Mouse (Mus musculus) cerebellum, adult 9-10 months (tissue): ENCODE measurements around the gene Slc11a2.

ENCODE experiments used
- DNase-seq: peaks from one replicate; pipeline ENCODE4 v3.0.0; 2022

Slc11a2 gene

DNA sequence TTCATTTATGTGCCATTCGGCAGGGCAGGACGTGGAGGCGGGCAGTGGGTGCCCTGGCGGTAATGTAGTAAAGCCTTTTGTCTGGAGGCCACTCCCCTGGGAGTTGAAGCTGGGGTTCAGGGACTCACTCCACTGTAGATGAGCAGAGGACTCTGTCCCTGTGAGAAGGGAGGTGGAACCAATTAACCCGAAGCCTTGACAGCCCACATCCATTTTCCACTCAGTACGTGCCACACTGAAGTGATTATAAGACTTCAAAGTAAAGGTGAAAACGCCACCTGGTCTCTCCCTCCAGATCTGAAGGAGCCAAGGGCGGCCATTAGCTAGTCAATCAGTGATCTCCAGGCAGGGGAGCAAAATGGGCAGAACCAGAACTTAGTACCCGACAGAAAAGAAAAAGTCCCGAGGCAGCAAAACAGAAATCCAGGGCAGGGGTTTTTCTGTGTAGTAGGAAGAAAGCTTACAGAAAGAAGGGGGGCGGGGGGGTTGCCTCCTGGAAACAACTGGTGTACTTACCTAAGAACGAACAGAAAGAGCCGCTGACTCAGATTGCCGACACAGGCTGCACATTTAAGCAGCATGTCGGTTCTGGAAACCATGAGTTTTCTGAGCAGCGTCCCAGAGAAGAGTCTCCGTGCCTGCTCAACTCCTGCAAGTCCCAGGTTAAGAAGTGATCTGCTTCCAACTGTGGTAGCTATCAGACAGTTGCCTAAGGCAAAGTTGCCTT is at the start of gene Slc11a2:
Gene Slc11a2, minus strand, starts transcription at position 677 of the 727 bp plus-strand sequence.
- no peak for DNase-seq

DNA sequence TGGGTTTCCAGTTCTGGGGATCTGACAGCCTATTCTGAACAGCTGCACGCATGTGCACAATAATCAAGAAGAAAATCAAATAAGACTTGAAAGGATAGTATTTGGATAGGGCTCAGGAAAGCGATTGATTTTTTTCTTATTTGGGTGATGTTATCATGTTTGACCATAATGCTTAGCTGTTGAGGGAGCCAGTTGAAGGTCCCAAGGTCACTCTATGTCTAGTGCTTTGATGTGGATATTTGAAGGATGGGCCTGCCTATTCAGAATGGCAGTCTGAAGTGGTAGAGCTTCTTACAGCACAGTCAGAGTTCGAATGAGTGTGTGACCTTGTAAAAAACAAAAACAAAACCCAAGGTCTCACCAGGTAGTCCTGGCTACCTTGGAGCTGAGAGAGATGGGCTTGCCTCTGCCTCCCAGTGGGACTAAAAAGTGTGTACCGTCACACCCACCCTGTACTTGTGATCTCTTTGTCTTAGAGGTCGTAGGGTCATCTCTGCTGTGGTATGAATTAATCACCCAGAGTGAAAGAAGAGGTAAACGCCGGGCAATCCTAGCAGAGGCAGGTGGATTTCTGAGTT is 49.1 kb upstream of the Slc11a2 start:
- DNase-seq = no peak

DNA sequence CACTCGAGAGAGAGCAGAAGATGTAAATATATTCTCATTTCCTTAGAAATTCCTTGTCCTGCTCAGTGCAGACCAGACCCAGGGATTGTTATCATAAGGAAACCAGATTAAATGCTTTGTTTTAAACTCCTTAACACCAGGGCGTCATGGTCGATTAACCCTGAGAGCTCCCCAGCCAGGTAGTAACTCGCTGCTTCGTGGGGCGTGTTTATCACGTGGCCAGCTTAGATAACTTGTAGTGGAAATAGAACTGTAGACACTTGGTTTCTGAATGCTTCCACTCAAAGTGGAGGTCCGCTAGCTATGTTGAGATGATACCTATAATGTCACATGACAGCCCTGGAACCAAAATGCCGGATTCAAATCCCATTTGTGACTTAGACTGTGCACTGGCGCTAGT is 45.2 kb upstream of the Slc11a2 start:
- no peak for DNase-seq

DNA sequence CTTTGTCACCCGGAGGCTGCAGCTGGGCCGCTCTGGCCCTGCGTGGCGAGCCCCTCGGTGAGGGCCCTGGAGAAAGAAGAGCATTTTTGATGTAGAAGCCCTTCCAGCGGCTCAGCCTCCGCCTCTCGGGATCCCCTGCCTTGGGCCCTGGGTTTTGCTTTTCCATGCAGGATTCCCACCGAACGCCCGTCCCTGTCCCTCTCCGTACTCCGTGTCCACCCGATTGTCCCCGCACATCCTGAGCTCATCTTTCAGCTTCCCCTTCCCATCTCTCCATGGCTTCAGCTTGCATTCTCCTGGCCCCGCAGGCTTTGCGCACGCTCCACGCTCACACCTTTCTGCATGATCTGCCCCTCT is 44.3 kb upstream of the Slc11a2 start:
- DNase-seq = no peak

DNA sequence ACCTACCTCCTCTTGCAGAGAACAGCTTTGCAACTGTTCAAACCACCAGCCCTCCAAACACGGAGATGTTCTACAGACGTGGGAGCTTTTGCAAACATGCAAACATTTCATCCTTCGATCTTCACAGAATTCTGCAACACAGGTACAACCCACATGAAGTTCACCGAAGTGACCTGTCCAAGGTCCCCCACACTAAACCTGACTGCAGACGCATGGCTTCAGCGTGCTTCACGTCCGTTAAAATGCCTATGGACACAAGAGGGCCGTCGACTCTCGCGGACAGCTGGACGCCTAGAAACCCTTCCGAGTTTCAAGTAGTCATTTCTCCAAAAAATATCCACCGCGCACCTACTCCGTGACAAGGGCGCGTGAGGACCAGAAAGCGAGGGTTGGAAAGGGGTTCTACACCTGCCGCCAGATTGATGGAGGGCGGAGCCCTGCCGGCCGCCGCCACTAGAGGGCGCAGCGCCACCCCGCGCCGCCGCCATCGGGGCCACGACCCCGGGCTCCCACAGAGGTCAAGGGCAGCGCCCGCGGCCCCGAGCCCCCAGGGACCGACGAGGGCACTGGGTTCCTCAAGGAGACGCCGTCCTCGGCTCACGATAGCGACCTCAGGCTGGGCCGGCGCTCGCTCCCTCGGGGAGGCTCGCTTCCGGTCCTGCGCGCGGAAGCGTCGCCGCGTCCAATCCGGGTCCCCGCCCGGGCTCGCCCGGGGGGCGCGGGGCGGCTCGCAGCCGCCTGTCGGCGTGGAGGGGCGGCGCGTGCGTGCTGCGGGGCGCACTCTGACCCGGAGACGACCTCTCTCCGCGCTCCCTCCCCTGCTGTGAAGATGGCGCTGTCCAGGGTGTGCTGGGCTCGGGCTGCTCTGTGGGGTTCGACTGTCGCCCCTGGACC is 43.7 kb upstream of the Slc11a2 start, which contains the start of gene Letmd1:
Gene Letmd1, plus strand, starts transcription at position 729 of the 894 bp plus-strand sequence.
- DNase-seq = peak; percentile 81

DNA sequence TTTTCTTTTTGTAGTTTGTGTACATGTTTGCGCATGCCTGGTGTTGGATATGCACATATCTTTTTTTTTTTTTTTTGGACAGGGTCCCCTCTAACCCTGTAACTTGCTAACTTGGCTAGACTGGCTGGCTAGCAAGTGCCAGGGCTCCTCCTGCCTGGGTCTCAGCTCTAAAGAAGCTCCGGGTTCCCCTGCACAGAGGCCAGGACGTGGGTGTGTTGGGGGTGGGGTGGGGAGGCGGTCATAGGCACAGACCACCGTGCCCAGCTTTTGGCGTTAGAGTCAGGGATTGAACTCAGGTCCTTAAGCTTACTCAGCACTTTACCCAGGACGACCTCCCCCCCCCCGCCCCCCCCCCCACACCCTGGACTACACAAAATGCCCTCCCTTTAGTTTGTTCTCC is 42.9 kb upstream of the Slc11a2 start:
- DNase-seq = no peak

DNA sequence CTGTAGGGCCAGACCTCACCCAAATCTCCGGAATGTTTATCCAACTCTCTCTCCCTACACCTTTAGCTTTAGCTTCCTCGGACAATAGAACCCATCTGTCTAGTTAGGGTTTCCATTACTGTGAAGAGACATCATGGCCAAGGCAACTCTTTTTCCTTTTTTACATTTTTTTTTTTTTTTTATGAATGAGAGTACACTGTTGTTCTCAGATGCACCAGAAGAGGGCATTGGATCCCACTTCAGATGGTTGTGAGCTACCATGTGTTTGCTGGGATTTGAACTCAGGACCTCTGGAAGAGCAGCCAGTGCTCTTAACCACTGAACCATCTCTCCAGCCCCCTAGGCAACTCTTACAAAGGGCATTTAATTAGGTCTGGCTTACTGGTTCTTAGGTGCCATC is 40.6 kb upstream of the Slc11a2 start:
- no peak for DNase-seq

DNA sequence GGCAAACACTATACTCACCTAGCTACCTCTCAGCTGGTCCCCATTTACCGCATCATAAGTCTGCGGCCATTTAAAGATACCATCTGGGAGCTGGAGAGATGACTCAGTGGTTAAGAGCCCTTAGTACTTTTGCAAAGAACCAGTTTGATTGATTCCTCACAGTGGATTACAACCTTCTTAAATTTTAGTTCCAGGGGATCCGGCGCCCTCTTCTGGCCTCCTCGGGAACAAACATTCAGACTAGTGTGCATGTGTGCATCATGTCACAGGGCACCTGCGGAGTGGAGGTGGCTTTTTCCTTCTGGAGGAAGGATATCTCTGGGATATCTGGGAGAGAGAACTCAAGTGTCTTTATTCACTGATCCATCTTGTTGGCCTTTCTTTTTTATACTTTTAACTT is 38.8 kb upstream of the Slc11a2 start:
- peak; percentile 73 for DNase-seq

DNA sequence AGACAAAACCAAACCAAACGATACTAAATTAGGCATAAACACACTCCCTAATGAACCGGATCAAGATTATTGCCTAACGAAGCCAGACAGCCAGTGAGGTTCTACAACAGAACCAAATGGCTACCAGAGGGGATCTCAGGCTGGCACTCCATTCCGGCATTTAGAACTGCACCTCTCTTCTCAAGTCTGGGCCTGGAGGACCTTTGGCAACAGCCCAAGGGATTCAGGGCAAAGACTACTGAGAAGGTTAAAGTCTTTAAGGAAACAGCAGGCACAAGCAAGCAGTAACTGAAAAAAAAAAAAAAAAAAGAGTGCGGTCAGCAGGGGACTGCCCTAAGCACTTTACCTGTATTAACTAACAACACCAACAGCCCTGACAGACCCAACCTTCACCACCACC is 37.2 kb upstream of the Slc11a2 start:
- DNase-seq = no peak

DNA sequence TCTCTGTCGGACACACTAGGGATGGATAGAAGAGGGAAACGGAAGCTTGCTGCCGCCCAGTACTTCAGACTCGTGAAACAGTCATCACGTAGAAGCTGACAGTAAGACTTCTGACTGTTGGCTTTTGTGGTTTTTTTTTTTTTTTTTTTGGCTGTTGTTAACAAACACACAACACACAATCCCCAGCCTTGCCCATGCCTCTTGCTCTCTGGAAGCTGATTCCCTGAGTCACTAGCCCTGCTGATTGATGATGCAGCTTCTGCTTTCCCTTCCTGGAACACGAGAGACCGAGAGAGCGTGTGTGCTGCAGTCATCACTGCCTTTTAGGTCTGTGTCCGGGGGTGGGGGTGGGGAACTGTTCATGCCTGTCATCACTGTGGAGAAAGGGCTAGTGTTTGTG is 36.8 kb upstream of the Slc11a2 start:
- DNase-seq = no peak

DNA sequence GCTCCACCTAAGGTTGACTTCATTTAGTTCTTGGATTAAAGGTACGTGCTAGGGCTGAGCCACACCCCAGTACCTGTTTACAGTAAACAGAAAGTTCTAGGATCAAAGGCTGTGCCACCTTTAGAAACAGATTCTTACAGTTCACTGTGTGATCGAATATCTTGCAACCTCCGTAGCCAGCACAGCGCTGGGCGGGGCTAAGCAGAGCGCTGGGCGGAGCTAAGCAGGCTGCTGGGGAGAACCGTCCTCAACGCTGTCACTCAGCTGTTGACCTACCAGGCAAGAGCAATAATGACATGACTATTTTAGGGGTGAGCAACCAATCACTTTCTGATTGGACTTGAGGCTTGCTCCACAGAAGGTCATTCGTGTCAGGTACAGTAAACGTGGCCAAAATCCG is 36.1 kb upstream of the Slc11a2 start:
- DNase-seq = no peak

DNA sequence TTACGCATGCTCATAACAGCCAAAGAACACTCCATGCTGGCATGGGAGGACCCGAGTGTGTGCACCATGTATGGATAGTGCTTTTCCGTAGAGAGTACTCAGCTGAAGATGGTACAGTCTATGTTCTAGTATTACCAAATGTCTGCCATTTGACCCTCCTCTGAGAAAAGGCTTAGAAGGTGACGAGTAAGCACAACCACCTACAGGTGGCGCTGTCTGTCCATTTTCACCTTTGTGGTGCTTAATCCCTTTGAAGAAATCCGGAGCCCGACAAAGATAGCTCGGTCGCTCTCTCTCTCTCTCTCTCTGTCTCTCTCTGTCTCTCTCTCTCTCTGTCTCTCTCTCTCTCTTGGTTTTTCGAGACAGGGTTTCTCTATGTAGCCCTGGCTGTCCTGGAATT is 33.2 kb upstream of the Slc11a2 start:
- peak; percentile 60 for DNase-seq

DNA sequence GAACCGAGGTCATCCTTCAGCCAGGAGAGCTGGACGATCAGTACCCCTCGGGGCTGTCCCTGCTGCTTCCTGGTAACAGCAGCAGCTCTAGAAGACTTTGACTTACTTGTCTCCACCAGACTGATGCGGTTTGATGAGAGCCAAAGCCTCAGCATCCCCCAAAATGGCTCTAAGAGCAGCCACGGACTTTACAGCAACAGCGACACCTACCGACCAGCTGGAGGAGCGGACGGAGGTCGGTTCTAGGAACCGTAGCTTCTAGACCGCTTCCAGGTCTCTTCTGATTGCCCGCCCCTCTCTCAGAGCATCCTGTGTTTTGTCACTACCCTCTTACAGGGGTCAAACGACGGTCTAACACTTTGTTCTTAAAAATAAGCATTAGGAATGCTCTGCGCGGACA is 32.5 kb upstream of the Slc11a2 start:
- peak; percentile 65 for DNase-seq

DNA sequence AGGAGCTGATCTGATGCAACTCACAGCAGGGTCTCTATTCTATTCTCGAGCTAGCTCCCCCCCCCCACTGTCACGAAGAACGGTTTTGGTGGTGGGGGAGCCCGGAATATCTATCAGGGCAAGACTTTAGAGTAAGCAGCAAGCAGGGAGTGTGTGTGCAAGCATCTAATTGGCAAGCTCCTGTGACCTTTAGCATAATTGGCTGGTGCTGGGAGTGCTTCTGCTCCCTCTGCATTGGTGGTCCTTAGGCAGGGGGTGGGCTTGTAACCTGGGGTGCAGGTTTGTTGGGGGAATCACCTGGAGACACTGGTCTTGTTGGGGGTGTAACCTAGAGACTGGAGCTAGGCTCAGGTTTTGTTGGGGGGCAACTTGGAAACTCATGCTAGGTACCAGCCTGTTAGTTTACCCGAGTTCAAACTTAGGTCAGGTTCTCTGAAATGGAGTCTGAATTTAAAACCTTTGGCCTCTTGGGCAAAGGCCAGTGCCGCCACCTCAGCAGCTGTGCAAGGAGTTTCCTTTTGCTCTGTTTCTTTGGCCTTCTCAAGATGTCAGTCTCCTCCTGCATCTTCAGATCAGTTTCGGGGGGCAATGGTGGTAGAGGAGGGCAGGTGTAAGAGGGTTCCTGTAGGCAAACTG is 31.6 kb upstream of the Slc11a2 start:
- no peak for DNase-seq

DNA sequence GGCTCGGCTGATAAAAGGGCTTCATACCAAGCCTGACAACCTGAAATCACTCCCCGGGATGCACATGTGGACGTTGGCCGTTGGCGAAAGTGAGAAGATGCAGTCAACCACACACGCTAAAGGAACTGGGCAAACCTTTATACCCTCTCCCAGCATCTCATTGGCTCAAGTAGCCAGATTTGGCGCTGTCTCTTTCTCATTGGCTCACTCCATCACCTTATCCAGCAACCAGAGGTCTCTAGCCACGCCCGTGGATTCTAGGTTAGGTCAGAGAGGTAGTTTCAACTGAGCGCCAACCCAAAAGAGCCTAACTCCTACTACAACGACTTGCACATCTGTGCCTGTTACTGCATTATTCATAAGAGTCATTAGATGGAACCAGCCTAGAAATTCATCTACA is 27.6 kb upstream of the Slc11a2 start:
- no peak for DNase-seq

DNA sequence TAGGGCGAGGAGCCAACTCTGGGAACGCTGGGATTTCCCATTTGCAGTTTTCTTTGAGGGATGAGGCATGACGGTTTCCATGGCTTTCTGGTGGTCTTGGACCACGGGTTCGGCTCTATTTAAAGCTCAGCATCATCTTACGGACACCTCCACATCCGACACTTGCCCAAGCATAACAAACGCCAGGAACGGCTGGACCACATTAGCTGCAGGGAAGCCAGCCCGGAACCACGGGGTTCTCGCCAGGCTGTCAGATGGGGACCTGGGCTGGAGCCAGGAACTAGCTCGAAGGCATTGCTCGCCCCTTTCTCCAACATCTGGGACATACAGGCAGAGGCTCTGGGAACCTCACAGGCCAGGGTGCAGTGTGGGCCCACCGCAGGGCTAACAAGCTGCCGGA is 26.4 kb upstream of the Slc11a2 start:
- DNase-seq = no peak

DNA sequence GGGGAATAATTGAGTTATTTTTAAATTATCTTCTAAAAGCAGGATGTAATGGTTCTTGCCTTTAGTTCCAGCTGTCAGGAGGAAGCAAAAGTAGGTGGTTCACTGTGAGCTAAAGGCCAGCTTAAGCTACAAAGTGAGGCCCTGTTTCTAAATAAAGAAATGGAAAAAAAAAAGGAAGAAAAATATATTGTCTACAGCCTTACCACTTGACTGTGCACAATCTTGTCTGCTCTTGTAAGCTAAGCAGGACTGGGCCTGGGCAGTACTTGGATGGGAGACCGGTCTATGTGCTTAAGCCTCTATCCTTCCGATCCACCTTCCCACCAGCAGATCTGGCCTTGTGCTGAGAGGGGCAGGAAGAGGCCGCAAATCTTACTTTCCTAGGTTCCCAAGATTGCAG is 24.6 kb upstream of the Slc11a2 start:
- no peak for DNase-seq

DNA sequence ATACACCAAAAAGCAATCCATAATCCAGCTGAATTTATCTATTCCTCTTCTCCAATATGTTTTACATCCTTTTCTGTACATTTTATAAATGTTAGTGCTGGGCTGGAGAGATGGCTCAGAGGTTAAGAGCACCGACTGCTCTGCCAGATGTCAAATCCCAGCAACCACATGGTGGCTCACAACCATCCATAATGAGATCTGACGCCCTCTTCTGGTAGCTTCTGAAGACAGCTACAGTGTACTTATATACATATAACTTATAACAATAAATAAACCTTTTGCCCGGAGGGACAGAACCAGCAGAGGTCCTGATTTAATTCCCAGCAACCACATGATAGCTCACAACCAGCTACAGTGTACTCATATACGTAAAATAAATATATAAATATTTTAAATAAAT is 23.7 kb upstream of the Slc11a2 start:
- no peak for DNase-seq

DNA sequence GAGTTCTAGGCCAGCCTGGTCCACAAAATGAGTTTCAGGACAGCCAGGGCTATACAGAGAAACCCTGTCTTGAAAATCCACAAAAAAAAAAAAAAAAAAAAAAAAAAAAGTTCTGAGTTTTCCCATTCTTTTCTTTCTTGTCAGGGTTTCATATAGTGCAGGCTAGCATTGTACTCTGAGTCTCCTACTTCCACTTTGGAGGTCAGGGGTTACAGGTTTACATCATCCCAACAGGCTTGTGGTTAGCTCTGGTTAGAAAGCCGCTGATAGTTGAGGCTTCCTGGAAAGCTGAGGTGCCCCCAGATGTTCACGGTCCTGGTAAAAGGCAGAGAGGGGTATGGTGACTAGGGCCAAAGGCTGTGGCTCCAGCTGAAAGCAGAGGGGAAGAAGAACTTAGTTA is 22.0 kb upstream of the Slc11a2 start:
- no peak for DNase-seq

DNA sequence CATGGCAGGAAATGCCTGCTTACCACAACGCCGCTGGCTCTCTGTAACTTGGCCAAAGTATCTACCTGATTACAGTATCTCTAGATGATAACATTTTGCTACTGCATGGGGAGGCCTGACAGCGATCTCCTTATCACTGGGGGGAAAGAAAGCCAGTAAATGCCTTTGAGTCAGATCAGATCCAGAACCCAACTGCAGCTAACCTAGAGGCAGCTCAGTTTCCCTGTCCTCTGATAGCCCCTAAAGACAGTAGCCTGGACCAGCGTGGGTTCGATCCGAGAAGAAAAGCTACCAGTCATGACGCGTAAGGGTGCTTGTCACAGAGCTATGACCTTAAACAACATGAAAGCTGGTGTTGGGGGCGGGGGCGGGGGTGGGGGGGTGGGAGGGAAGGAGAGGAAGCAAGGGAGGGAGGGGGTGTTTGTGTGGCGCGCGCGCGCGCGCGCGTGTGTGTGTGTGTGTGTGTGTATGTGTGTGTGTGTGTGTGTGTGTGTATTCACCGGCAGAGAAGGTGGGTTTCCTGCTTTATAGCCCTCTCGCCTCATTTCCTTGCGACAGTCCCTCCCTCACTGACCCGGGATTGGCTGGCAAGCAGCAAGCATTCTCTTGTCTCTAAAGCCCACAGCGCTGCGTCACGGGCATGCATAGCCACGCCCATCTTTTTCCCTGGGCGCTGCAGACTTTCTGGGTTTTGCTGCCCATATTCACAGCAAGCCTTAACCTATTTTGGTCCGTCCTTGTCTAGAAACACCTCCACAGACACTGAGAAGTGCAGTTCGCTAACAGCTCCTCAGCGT is 18.5 kb upstream of the Slc11a2 start:
- DNase-seq = peak; percentile 86

DNA sequence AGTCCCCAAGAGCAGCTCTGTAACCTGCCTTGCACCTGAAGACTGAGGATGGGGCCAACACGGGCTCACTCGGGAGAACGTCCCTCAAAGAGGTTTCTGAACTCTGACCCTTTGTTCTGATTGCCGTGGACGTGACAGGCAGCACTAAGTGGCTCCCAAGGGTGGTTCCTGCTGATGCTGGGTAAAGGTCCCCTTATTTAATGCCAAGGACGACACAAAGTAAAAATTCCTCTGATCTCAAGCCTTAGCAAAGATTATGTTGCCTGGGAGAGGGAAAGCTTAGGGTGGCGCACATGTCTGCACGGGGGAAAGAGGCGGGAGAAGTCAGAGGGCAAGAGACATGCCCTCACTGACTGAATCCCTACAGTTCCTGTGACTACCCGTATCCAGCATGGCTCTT is 11.6 kb upstream of the Slc11a2 start:
- DNase-seq = no peak

DNA sequence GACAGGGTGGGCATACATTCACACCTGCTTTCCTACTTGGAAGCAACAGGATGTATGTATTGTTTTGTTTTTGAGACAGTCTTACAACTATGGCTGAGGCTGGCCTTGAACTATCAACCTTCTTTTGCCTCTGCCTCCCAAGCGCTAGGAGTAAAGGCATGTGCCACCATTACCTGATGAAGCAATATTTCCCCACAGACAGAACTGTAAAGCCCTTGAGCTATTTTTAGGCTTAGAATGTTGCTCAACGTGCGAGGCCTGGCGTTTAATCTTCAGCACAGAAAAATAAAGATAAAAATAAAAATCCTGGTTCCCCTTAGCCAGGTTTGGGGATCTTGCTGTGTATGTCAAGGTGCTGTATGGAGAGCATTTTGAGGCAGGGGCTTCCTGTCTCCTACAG is 11.2 kb upstream of the Slc11a2 start:
- DNase-seq = no peak

DNA sequence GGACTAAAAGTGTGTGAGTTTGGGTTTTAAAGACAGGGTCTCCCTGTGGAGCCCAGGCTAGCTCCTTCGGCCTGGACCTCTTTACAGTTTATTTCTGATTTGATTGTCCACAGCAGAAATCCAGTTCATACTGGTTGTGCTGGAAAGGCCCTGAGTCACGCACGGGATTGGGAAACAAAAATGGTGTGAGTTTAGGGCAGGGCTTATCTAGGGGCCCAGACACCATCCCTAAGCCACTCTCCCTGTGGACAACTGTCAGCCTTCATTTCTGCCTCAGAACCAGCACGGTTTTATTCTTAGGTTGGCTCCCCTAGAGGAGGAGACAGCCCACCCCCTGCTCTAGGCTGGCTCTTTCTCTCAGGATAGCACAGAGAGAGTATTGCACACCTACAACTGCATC is 8.4 kb upstream of the Slc11a2 start:
- no peak for DNase-seq
